Mouse (Mus musculus) layer of hippocampus, adult 8-10 months (tissue): Measurements from ENCODE around the gene Avil. TPM values are rescaled to one million over a fixed set of nuclear protein-coding genes. Genes with fewer than 3 reads are reported as not detected.
A peak's percentile ranks its signal among the peaks of the same experiment; 100 is the strongest.

Experiments
- DNase-seq, 2 experiments: peaks; one replicate each; pipeline ENCODE4 v3.0.0; 2022; ENCODE audit warnings: low spot score in 2 of 2
- total RNA-seq, 4 experiments: library from RNA; stranded (reverse); gene quantifications; 2 replicates each; pipeline ENCODE4 v1.2.4; 2022

Avil gene
- total RNA-seq, 4 experiments from 2014 or later = 0.11 to 0.39 (median 0.18) TPM

DNA sequence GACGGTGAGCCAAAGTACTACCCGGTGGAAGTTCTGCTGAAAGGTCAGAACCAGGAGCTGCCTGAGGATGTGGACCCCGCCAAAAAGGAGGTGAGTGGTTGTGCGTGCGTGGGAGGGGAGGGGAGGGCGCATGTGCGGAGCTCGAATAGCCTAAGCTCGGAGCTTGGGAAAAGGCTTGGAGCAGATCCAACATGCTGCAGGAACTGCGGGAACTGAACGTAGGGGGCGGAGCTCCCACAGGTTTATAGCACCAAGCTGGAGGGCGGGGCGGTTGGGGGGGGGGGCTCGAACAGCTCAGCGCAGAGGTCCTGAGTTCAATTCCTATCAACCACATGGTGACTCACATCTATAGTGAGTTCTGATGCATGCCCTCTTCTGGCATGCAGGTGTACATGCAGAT lies 17.9 kb downstream of the Avil start:
- no peak for DNase-seq

DNA sequence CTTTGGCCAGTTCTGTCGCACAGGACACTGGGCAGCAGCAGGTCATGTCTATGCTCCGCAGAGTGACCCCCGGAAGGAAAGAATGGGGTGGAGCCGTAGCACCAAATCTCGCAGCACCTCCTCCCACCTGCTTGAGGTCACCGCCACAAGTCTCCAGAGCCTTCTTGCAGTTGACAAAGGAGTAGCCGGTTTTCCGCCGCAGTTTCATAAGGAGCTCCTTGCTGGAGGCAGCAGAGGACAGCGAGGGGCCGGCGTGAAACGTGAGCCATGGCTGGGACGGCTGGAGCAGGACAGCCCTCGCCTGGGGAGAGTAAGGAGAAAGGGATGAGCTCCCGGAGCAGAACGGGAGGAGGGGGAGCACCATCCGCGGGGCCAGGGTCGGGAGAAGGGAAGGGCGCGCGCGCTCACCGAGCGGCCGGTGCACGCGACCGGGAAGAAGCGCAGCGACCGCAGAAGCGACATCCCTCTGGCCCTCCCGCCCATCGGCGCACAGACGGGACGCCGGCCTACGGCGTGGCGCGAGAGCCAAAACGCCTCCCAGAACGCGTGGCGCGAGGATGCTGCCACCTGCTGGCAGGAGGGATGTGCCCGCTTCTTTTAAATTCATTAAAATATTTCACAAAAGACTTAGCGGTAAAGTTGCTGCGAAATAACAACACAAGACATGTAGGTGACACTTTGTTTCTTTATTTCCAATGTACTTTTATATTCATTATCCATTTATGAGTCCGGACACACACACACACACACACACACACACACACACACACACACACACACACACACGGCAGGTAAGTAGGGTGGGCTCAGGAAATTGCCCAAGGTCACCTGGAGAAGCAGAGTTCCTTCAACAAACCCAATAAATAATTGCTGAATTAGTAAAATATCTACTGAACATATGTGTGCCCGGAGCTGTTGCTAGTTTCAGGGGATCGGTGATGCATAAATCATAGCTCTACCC lies 30.1 kb downstream of the Avil start, which contains the start of gene Tsfm:
Gene Tsfm (minus strand): TSS at position 505 of the 961 bp plus-strand sequence.
- DNase-seq = peak; percentile 72 to 90

DNA sequence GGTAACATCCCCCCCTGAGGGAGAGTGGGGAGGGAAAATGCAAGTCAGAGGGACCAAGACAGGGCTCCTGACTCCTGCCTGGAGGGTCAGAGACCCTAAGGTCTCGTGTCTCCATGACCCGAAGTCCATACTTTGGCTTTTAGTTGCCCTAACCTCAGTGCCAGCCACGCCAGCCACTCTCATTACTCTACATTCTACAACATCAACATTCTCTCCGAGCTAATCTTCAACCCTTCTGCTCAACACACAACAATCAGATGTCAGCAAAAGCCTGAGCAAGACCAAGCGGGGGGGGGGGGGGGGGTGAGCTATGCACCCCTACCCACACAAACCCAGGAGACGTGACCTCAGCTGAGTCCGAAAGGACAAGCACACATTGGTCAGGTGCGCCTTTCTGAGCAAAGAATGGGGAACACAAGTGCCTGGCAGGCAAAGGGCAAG lies 32.8 kb downstream of the Avil start:
- DNase-seq = no peak

DNA sequence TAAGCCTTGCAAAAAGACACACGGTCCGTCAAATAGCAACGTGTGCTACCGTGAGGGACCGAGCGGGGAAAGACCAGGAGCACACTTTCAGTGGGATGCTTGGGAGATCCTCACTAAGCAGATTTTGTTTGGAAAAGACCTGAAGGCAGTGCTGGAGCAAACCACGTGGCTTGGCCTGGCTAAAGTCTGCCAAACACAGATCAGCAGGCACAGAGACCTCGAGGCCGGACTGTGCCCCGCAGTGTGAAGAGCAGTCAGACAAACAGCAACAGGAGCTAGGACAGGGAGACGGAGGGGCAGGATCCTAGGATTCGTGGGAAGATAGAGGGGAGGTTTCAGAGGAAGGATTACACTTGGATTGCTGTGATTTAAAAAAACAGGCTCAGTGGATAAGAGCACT lies 35.8 kb downstream of the Avil start:
- DNase-seq = no peak

- no peak for DNase-seq
Observed at GRCm38 (mm10) chr10:127037641-127038040, 37.1 kb downstream of the Avil start.

- DNase-seq = no peak
Observed at GRCm38 (mm10) chr10:127040569-127041214, 40.2 kb downstream of the Avil start.

- no peak for DNase-seq
Observed at GRCm38 (mm10) chr10:127041274-127041766, 40.8 kb downstream of the Avil start, which contains the start of the genes Mettl1 and Eef1akmt3. Mettl1 (plus strand) TSS chr10:127041414. Eef1akmt3 (minus strand) TSS chr10:127041513.

DNA sequence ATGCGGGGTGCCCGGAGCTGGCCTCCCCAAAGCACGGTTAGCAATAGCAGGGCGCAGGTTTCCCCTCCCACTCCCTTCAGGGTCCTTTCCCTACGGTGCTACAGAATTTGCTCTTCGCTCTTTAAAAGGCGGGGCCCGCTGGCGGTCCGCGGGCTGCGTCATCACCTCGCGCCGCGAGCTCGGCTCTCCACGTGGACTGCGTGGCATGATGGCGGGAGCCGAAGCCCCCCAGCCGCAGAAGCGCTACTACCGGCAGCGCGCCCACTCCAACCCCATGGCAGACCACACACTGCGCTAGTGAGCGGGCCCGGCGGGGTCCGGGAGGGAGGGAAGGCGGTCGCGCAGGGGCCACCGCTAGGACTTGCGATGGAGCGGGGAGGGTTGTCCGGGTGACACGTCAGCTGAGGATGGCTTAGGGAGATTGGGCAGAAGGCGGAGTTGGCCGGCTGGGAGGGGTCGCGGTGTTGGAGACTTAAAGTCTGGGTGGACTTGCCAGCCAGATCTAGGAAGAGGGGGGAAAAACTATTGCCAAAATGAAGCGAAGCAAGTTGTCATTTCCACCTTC lies 41.3 kb downstream of the Avil start:
- peak; percentile 79 to 91 for DNase-seq

GRCm38 (mm10) chr10:127042468-127043115 lies 42.1 kb downstream of the Avil start:
- no peak for DNase-seq

DNA sequence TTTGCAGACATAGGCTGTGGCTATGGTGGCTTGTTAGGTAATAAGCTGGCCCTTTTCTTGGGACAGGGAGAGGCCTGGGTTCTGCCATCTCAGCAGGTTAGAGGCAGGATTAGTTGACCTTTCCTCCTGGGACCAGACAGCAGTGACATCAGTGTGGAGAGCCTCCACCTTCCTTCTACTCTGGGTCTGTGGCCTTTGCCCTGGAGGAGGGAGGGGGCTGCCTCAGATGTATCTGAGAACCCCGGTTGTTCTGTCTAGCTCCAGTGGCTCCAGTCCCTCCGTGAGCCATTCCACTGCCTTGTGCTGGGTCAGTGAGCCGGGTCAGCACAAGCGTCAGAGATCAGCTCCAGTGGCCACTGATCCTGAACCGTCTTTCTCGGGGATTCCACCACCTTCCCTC lies 42.7 kb downstream of the Avil start:
- DNase-seq = no peak

GRCm38 (mm10) chr10:127047954-127048353 lies 47.4 kb downstream of the Avil start, which contains the start of gene Cyp27b1:
Cyp27b1 (plus strand) TSS chr10:127048250.
- DNase-seq = no peak

DNA sequence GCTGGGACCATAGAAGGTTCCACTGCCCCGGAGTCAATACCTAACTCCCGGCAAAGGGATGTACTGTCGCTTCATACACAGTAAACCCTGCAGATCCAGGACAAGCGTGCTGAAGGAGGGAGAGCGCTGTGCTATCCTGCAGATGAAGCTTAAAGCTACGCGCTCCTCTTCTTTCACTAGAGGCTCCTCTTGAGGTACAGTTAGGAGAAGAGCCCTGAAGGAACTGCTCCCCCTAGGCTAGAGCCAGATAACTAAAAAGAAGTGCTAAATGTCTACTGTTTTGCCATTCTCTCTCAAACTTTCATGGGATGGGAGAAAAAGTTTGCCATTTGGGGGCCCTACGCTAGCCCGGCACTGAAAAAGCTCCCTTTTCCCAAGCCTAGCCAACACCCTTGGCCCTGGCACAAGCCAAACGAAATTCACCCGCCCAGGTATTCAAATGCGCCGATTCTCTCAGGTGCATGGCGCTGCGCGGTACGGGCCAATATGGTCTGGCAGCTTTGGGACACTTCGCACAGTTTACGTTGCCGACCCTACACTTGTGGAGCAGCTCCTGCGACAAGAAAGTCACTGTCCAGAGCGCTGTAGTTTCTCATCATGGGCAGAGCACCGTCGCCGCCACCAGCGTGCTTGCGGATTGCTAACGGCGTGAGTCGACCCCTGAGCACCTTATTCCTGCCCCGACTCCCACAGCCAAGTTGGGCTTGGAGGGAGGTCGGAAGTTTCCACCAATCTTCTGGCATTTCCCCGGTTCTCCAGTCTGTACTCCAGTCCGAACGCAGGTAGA lies 48.3 kb downstream of the Avil start:
- DNase-seq = no peak

GRCm38 (mm10) chr10:127049395-127050118 lies 49.0 kb downstream of the Avil start:
- DNase-seq = no peak

GRCm38 (mm10) chr10:127050119-127050474 lies 49.6 kb downstream of the Avil start:
- no peak for DNase-seq

DNA sequence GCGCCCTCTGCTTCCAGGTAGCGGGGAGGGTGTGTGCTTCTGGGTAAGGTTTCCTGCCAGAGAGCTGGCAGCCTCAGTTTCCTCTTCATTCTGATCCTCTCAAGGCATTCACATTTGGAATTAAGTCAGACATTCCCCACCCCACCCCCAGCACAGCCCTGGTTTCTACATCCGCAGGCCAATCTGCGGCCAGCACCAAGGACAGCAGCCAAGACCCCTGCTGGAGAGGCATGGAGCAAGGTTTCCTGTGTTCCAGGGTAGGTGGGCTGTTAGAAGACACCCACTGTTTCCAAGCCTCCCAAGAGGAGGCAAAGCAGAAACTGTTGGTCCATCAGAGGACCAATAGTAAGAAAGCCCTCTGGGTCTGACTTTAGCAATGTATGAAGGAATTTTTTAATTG lies 54.1 kb downstream of the Avil start:
- DNase-seq = no peak

DNA sequence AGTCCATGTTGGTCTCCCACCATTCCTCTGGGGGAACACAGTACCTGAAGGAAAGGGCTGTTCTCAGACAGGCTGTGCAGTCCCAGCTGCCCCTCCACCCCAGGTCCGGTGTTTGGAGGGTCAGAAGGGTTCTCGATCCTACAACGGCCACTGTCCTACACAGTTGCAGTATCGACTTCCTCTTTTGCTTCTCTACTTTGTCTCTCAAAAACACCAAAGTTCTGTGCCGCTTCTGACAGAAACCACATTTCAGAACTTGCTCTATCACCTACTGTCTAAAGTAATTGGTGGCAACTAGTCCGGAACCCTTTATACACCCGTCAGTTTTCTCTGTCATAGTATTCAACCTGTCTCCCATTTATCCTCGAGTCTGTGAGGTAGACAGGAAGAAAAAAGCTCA lies 54.9 kb downstream of the Avil start:
- DNase-seq = no peak

DNA sequence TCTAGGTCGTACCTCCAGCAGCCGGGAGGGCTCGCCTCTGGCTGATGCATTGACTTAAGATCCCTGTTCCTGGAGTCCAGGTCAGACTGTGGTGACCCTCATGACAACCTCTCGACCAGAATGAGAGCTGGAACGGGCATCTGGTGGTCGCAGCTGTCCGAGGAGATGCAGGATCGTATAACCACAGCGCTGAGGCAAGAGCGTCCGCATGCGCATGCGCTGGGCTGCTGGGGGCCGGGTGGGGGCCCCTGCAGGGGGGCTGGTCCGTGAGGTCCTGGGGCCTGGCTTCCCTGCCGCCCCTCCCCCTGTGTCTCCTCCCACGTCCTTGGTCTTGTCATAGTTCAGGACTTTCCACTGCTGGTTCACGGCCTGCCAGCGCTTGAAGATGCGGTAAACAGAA lies 56.0 kb downstream of the Avil start:
- DNase-seq = no peak

DNA sequence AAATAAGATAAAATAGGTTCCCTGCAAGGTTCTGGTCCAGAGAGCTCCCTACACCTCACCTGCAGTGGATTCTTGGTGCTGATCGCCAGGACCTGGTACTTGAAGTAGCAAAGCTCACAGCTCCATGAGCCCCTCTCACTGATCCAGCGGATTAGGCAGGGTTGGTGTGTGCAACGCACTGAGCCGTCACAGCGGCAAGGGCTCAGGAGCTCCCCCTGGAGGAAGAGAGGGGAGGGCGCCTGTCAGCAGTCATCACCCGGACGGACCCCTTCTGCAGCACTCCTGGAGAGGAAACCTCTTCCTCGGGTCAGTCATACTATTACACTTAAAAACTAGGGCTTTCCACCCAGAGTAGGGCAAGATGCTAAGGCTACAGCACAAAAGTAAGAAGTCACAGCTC lies 57.7 kb downstream of the Avil start:
- peak in 1 of 2 experiments; percentile 75 for DNase-seq

- no peak for DNase-seq
Observed at GRCm38 (mm10) chr10:127058708-127059107, 58.2 kb downstream of the Avil start.
